Mouse (Mus musculus): ENCODE data around the gene Spred2. TPM values are rescaled to one million over a fixed set of nuclear protein-coding genes. Genes with fewer than 3 reads are reported as not detected.

Gene Spred2
- total and polyA plus RNA-seq, 2 experiments from 2014 or later: 8.7 to 16.9 TPM

- no peaks in the 10 kb centered on the region for H3K9me3 ChIP-seq (ENCODE audit: low read length)
- H3K27me3 ChIP-seq (ENCODE audit: insufficient read depth, low read length): no peaks in the 10 kb centered on the region
- H3K4me1 ChIP-seq (ENCODE audit: insufficient read depth, low read length): peaks cover 8% of the 10 kb centered on the region; the same call in 1 of the 2 replicates
- H3K4me3 ChIP-seq (ENCODE audit: low read length): no peak overlapping the region
- H3K27ac ChIP-seq: no peak overlapping the region
- H3K4me2 ChIP-seq (ENCODE audit: low read depth, low read length): no peak overlapping the region
- H3K9ac ChIP-seq (replicated peaks; ENCODE audit: low read length): no peak overlapping the region
- ATAC-seq: no peak
- no peaks in the 10 kb centered on the region for H3K36me3 ChIP-seq (ENCODE audit: insufficient read depth, low read length)
- TF ChIP-seq CTCF (IDR thresholded peaks at IDR 0.05; ENCODE audit: low read depth): no peak
- 61% methylated on average over 2 of the region's 2 CpGs for WGBS
- no peak for DNase-seq (ENCODE audit: low spot score)
Measured at GRCm38 (mm10) chr11:19977687-19978086, 53.5 kb downstream of the Spred2 start.

DNA sequence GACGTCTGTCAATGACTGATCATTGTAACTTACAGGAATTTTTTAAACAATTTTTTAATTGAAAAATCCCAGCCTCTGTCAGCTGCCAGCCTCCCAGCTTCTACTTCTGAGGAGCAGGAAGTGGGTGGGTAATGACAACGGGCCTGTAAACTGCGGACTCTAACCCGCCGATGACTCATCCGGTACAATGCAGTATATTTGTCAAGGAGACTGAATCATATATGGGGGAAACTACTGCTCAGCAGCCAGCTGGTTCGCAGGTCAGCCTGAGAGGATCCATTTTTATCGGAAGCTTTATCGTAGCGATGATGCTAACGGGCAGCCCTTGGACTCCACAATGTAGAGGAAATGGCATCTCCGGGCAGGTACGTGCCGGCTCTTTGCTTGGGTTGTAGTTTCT is 55.2 kb downstream of the Spred2 start:
- Histone ChIP-seq H3K36me3 (ENCODE audit: insufficient read depth, low read length) (no peaks in the 10 kb centered on the region), H3K9me3 (ENCODE audit: low read length) (no peaks in the 10 kb centered on the region), H3K27me3 (ENCODE audit: insufficient read depth, low read length) (no peaks in the 10 kb centered on the region), H3K4me2 (ENCODE audit: low read depth, low read length) (peak overlapping the region; percentile 5; the same call in 1 of the 2 replicates), H3K27ac (no peak overlapping the region), H3K4me1 (ENCODE audit: insufficient read depth, low read length) (peaks cover 11% of the 10 kb centered on the region; the same call in 1 of the 2 replicates), H3K9ac (replicated peaks; ENCODE audit: low read length) (no peak overlapping the region), H3K4me3 (ENCODE audit: low read length) (no peak overlapping the region)
- 71% methylated on average over 14 of the region's 14 CpGs for WGBS
- no peak for DNase-seq (ENCODE audit: low spot score)
- no peak for TF ChIP-seq CTCF (IDR thresholded peaks at IDR 0.05; ENCODE audit: low read depth)
- no peak for ATAC-seq

- Histone ChIP-seq H3K27ac (no peak overlapping the region), H3K4me2 (ENCODE audit: low read depth, low read length) (no peak overlapping the region), H3K27me3 (ENCODE audit: insufficient read depth, low read length) (no peaks in the 10 kb centered on the region), H3K9me3 (ENCODE audit: low read length) (no peaks in the 10 kb centered on the region), H3K36me3 (ENCODE audit: insufficient read depth, low read length) (no peaks in the 10 kb centered on the region), H3K4me1 (ENCODE audit: insufficient read depth, low read length) (peaks cover 23% of the 10 kb centered on the region; the same call in 1 of the 2 replicates), H3K4me3 (ENCODE audit: low read length) (no peak overlapping the region), H3K9ac (replicated peaks; ENCODE audit: low read length) (no peak overlapping the region)
- no peak for DNase-seq (ENCODE audit: low spot score)
- TF ChIP-seq CTCF (IDR thresholded peaks at IDR 0.05; ENCODE audit: low read depth): no peak
- ATAC-seq: no peak
- WGBS: 56% methylated on average over 6 of the region's 6 CpGs
Measured at GRCm38 (mm10) chr11:19982113-19982512, 57.9 kb downstream of the Spred2 start.

GRCm38 (mm10) chr11:19982779-19983178 is 58.6 kb downstream of the Spred2 start:
- Histone ChIP-seq H3K27me3 (ENCODE audit: insufficient read depth, low read length) (no peaks in the 10 kb centered on the region), H3K27ac (0 out of 2 replicates have a peak overlapping the region, but pooled peaks have one; percentile 16), H3K4me3 (ENCODE audit: low read length) (no peak overlapping the region), H3K4me2 (ENCODE audit: low read depth, low read length) (no peak overlapping the region), H3K9ac (replicated peaks; ENCODE audit: low read length) (no peak overlapping the region), H3K36me3 (ENCODE audit: insufficient read depth, low read length) (no peaks in the 10 kb centered on the region), H3K4me1 (ENCODE audit: insufficient read depth, low read length) (peaks cover 25% of the 10 kb centered on the region; the same call in 1 of the 2 replicates), H3K9me3 (ENCODE audit: low read length) (no peaks in the 10 kb centered on the region)
- no peak for ATAC-seq
- no peak for TF ChIP-seq CTCF (IDR thresholded peaks at IDR 0.05; ENCODE audit: low read depth)
- no peak for DNase-seq (ENCODE audit: low spot score)
- 59% methylated on average over 6 of the region's 6 CpGs for WGBS

DNA sequence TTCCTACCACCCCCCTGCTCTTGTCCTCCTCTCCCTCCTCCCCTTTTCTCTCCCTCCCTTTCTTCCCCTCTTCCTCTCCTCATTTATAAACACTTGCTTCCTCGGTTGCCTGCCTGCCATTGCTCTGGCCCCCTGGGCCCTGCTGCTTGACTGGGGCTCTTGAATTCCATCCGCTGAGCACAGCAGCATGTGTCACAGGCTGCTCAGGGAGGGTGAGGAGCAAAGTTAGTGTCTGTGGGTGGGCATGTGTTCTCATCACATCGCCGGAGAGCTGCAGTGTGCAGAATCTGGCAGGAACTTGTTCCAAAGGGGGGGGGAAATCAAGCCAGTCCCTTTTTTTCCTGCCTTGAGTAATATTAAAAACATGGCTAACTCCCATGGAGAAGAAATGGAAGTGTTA is 59.1 kb downstream of the Spred2 start:
- DNase-seq (ENCODE audit: low spot score) (no peak), ATAC-seq (no peak)
- no peak overlapping the region for H3K4me2 ChIP-seq (ENCODE audit: low read depth, low read length)
- no peak for TF ChIP-seq CTCF (IDR thresholded peaks at IDR 0.05; ENCODE audit: low read depth)
- 17% methylated on average over 4 of the region's 4 CpGs for WGBS
- no peaks in the 10 kb centered on the region for H3K9me3 ChIP-seq (ENCODE audit: low read length)
- H3K27me3 ChIP-seq (ENCODE audit: insufficient read depth, low read length): no peaks in the 10 kb centered on the region
- H3K4me3 ChIP-seq (ENCODE audit: low read length): no peak overlapping the region
- H3K4me1 ChIP-seq (ENCODE audit: insufficient read depth, low read length): peaks cover 25% of the 10 kb centered on the region; the same call in 1 of the 2 replicates
- H3K27ac ChIP-seq: 0 out of 2 replicates have a peak overlapping the region, but pooled peaks have one; percentile 16
- H3K36me3 ChIP-seq (ENCODE audit: insufficient read depth, low read length): no peaks in the 10 kb centered on the region
- H3K9ac ChIP-seq (replicated peaks; ENCODE audit: low read length): 0 out of 2 replicates have a peak overlapping the region, but pooled peaks have one; percentile 30

GRCm38 (mm10) chr11:19984029-19984428 is 59.9 kb downstream of the Spred2 start:
- H3K4me3 ChIP-seq (ENCODE audit: low read length): no peak overlapping the region
- H3K36me3 ChIP-seq (ENCODE audit: insufficient read depth, low read length): no peaks in the 10 kb centered on the region
- peaks cover 25% of the 10 kb centered on the region; the same call in 1 of the 2 replicates for H3K4me1 ChIP-seq (ENCODE audit: insufficient read depth, low read length)
- no peak for TF ChIP-seq CTCF (IDR thresholded peaks at IDR 0.05; ENCODE audit: low read depth)
- ATAC-seq (no peak), DNase-seq (ENCODE audit: low spot score) (no peak)
- H3K4me2 ChIP-seq (ENCODE audit: low read depth, low read length): no peak overlapping the region
- 89% methylated on average over 9 of the region's 9 CpGs for WGBS
- no peak overlapping the region for H3K27ac ChIP-seq
- H3K27me3 ChIP-seq (ENCODE audit: insufficient read depth, low read length): no peaks in the 10 kb centered on the region
- H3K9me3 ChIP-seq (ENCODE audit: low read length): no peaks in the 10 kb centered on the region
- no peak overlapping the region for H3K9ac ChIP-seq (replicated peaks; ENCODE audit: low read length)

GRCm38 (mm10) chr11:19985283-19985854 is 61.2 kb downstream of the Spred2 start:
- Histone ChIP-seq H3K9ac (replicated peaks; ENCODE audit: low read length) (no peak overlapping the region), H3K36me3 (ENCODE audit: insufficient read depth, low read length) (no peaks in the 10 kb centered on the region), H3K4me3 (ENCODE audit: low read length) (no peak overlapping the region), H3K27me3 (ENCODE audit: insufficient read depth, low read length) (no peaks in the 10 kb centered on the region), H3K4me2 (ENCODE audit: low read depth, low read length) (no peak overlapping the region), H3K9me3 (ENCODE audit: low read length) (no peaks in the 10 kb centered on the region), H3K27ac (no peak overlapping the region), H3K4me1 (ENCODE audit: insufficient read depth, low read length) (peaks cover 25% of the 10 kb centered on the region; the same call in 1 of the 2 replicates)
- ATAC-seq: no peak
- no peak for DNase-seq (ENCODE audit: low spot score)
- no peak for TF ChIP-seq CTCF (IDR thresholded peaks at IDR 0.05; ENCODE audit: low read depth)
- 78% methylated on average over 5 of the region's 5 CpGs for WGBS
